In the genomic region with DNA sequence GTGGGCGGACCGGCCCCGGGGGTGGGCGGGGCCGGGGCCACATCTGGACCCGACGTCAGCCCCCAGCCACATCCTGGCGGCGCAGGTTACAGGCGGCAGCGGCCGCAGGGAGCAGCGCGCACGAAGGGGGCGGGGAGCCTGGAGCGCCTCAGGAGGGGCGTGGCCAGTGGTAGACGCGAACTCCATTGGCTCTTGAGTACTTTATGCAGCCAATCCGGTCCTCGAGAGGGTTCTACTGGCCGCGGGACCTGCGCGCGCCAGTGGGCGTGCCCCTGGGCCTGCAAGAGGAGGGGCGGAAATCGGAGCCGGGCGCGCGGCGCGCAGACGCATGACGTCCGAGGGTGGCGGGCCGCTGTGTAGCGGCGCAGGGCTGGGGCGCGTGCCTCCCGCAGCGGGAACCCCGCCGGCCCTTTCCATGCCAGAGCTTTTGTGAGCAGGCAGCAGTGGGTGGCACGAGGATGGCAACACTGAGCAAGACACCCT, we compare ENCODE assay signal across 8 mouse cellular contexts. TPM values are rescaled to one million over a fixed set of nuclear protein-coding genes. Genes with fewer than 3 reads are reported as not detected.
DNase-seq lines count a peak whose midpoint lies in the region; ATAC-seq and TF ChIP-seq lines count a peak whose summit lies in the region.

TSS of gene Klf13 (minus strand) at position 2 of the 483 bp plus-strand sequence.

- ATAC-seq in embryonic facial prominence, embryonic 15.5 days (ENCODE audit: insufficient number of reproducible peaks, low FRiP score, low TSS enrichment, low read depth): peak; percentile 93
- ATAC-seq in limb, embryonic 14.5 days (ENCODE audit: low FRiP score, low read depth): peak; percentile 93
- ATAC-seq in midbrain, postnatal 0 days (ENCODE audit: low FRiP score): peak; percentile 96

- H3K27ac ChIP-seq in bone marrow, adult 2 months (ENCODE audit: control insufficient read depth, insufficient read depth, low read depth, low read length, poor library complexity): peak within 1 kb of the TSS; percentile 99
- H3K27ac ChIP-seq in embryonic facial prominence, embryonic 15.5 days (replicated peaks): peak within 1 kb of the TSS; percentile 99
- peak within 1 kb of the TSS; percentile 96 for H3K27ac ChIP-seq in limb, embryonic 14.5 days (replicated peaks; ENCODE audit: low read depth, low read length)
- H3K27ac ChIP-seq in midbrain, postnatal 0 days (ENCODE audit: low read depth, low read length): peak within 1 kb of the TSS; percentile 90

- WGBS in bone marrow, adult 2 months: under 1% methylated on average over 50 of the region's 50 CpGs
- under 1% methylated on average over 50 of the region's 50 CpGs for WGBS in embryonic facial prominence, embryonic 15.5 days
- 1% methylated on average over 31 of the region's 50 CpGs for WGBS in limb, embryonic 14.5 days
- under 1% methylated on average over 45 of the region's 50 CpGs for WGBS in midbrain, postnatal 0 days

- DNase-seq in 3T3-L1 (ENCODE audit: low read depth, low spot score): peak; percentile 97
- peak; percentile 98 for DNase-seq in heart, adult 8-10 months (ENCODE audit: low spot score)
- peak; percentile 99 for DNase-seq in kidney, adult 9 months
- DNase-seq in limb, embryonic 14.5 days (ENCODE audit: low spot score): peak; percentile 99
- DNase-seq in midbrain, postnatal 0 days (ENCODE audit: low spot score): peak; percentile 99
- DNase-seq in spleen, postnatal 14 days (ENCODE audit: low spot score in 2 of 2): peak; percentile 95

- H3K4me1 ChIP-seq in bone marrow, adult 2 months (ENCODE audit: control insufficient read depth, insufficient read depth, low read length): peaks cover 10% of the 10 kb centered on the region
- H3K4me1 ChIP-seq in embryonic facial prominence, embryonic 15.5 days: peaks cover 32% of the 10 kb centered on the region
- H3K4me1 ChIP-seq in limb, embryonic 14.5 days (ENCODE audit: control insufficient read depth, insufficient read depth, low read length): peaks cover 19% of the 10 kb centered on the region; the same call in 1 of the 2 replicates
- peaks cover 11% of the 10 kb centered on the region; the same call in 1 of the 2 replicates for H3K4me1 ChIP-seq in midbrain, postnatal 0 days (ENCODE audit: insufficient read depth, low read length)

- TF ChIP-seq POLR2A in bone marrow, adult 2 months (IDR thresholded peaks at IDR 0.05; ENCODE audit: borderline replicate concordance, control insufficient read depth, low read depth, low read length): peak; percentile 96
- TF ChIP-seq POLR2A in limb, embryonic 14.5 days (IDR thresholded peaks at IDR 0.05; ENCODE audit: borderline replicate concordance, extremely low read depth, insufficient read depth, insufficient read length): peak; percentile 98

- H3K9ac ChIP-seq in embryonic facial prominence, embryonic 15.5 days: peak within 1 kb of the TSS; percentile 90
- H3K9ac ChIP-seq in limb, embryonic 14.5 days (ENCODE audit: low read depth, low read length, severe bottlenecking): peak within 1 kb of the TSS; percentile 82
- H3K9ac ChIP-seq in midbrain, postnatal 0 days (replicated peaks; ENCODE audit: low read length, poor library complexity, severe bottlenecking): peak within 1 kb of the TSS; percentile 94

- TF ChIP-seq CTCF in bone marrow, adult 2 months (IDR thresholded peaks at IDR 0.05; ENCODE audit: control insufficient read depth, insufficient read depth, low read length): no peak; the same call in 1 of the 2 replicates
- TF ChIP-seq CTCF in midbrain, postnatal 0 days (IDR thresholded peaks at IDR 0.05): no peak

- no peaks in the 10 kb centered on the region for H3K36me3 ChIP-seq in embryonic facial prominence, embryonic 15.5 days
- no peaks in the 10 kb centered on the region for H3K36me3 ChIP-seq in limb, embryonic 14.5 days (ENCODE audit: control insufficient read depth, insufficient read depth, low read length)
- no peaks in the 10 kb centered on the region for H3K36me3 ChIP-seq in midbrain, postnatal 0 days (ENCODE audit: insufficient read depth, low read length)

- H3K27me3 ChIP-seq in embryonic facial prominence, embryonic 15.5 days: no peaks in the 10 kb centered on the region
- no peaks in the 10 kb centered on the region for H3K27me3 ChIP-seq in limb, embryonic 14.5 days (ENCODE audit: control insufficient read depth, insufficient read depth, low read length)
- no peaks in the 10 kb centered on the region for H3K27me3 ChIP-seq in midbrain, postnatal 0 days (ENCODE audit: insufficient read depth, low read length)

- peak within 1 kb of the TSS; percentile 93 for H3K4me3 ChIP-seq in bone marrow, adult 2 months (replicated peaks; ENCODE audit: control insufficient read depth, low read depth, low read length)
- H3K4me3 ChIP-seq in embryonic facial prominence, embryonic 15.5 days (replicated peaks): peak within 1 kb of the TSS; percentile 83
- H3K4me3 ChIP-seq in limb, embryonic 14.5 days (replicated peaks; ENCODE audit: low read length): peak within 1 kb of the TSS; percentile 77
- H3K4me3 ChIP-seq in midbrain, postnatal 0 days (ENCODE audit: low read depth, low read length): peak within 1 kb of the TSS; percentile 98

- H3K4me2 ChIP-seq in embryonic facial prominence, embryonic 15.5 days (replicated peaks): peak within 1 kb of the TSS; percentile 91
- H3K4me2 ChIP-seq in limb, embryonic 14.5 days (replicated peaks; ENCODE audit: low read depth, low read length, severe bottlenecking): peak within 1 kb of the TSS; percentile 94
- H3K4me2 ChIP-seq in midbrain, postnatal 0 days (ENCODE audit: low read depth, low read length, poor library complexity, severe bottlenecking): peak within 1 kb of the TSS; percentile 95

- no peaks in the 10 kb centered on the region for H3K9me3 ChIP-seq in embryonic facial prominence, embryonic 15.5 days (replicated peaks)
- H3K9me3 ChIP-seq in limb, embryonic 14.5 days (ENCODE audit: control insufficient read depth, low read length): no peaks in the 10 kb centered on the region
- no peaks in the 10 kb centered on the region for H3K9me3 ChIP-seq in midbrain, postnatal 0 days (ENCODE audit: low read length)

RNA-seq across cellular contexts. Expression of gene Klf13, which starts in this region (rescaled TPM):
- polyA plus RNA-seq in bone marrow, adult 2 months (2011; ENCODE audit: insufficient read depth, insufficient read length, low replicate concordance, missing spikeins): 38.0 and 58.7 TPM in 2 replicates
- 39.2 and 39.9 TPM in 2 replicates for polyA plus RNA-seq in embryonic facial prominence, embryonic 15.5 days (2015; fragmentation: Nextera tagmentation; extraction: Ambion mirVana)
- 10 to 100 TPM; 39.6 to 53.1 (median 47.7) TPM for total RNA-seq in heart, adult 8-10 months (2022)
- polyA plus RNA-seq in limb, embryonic 14.5 days (2012; rRNA removed): 9.9 and 12.3 TPM in 2 replicates
- polyA plus RNA-seq in limb, embryonic 14.5 days (2014; fragmentation: Nextera tagmentation; extraction: Ambion mirVana): 27.0 and 28.0 TPM in 2 replicates
- 26.6 and 26.7 TPM in 2 replicates for total RNA-seq in midbrain, postnatal 0 days (2014; rRNA removed)
- 19.7 and 21.5 TPM in 2 replicates for polyA plus RNA-seq in midbrain, postnatal 0 days (2015; fragmentation: Nextera tagmentation; extraction: Ambion mirVana)

Comparison
In these comparisons a context has a peak if more than half of its experiments do, and no peak if none do; other contexts are left out.
1. Peak in every context shown above with its lines: DNase-seq, ATAC-seq, H3K4me3 ChIP-seq and H3K27ac ChIP-seq.